Mouse (Mus musculus) neural tube, embryonic 10.5 days (tissue): Measurements from ENCODE around the gene Faf2.

Experiments
- DNase-seq: peaks from one replicate; pipeline ENCODE4 v3.0.0-alpha.2; 2017; ENCODE audit warnings: low spot score; ENCODE audit errors: extremely low spot score

Faf2 gene

DNA sequence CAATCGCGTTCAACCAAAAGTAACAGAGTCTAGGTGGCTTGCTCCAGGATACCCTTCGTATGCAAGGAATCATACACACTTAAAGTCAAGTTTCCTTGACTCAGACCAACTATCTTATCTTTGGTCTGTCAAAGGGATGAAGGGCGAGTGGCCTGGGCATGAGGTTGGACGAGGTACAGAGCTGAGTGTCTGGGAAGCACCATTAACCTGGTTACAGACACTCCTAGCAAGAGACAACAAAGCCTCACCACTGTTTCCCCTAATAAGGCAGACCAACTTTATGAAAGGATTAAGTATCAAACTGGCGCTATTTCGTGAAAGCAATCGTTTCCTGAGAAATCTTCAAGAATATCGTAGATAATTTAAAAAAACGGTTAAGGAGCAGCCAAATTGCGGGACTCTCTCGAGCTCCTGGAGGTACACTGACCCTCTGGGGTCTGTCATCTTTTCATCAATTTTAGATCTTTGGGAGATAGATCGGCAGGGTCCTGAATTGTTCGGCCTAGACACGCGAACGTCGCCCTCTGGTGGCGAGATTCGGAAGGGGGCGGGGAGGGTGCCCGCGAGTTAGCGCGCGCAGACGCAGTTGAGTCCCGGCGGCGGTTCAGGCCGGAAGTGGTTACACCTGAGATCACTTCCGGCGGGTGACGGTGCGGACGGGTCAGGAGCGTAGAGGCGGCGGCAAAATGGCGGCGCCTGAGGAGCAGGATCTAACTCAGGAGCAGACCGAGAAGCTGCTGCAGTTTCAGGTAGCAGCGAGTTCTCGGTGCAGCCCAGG lies at the start of gene Faf2:
Gene Faf2, plus strand, starts transcription at position 630 of the 778 bp plus-strand sequence.
- DNase-seq: peak; percentile 100

DNA sequence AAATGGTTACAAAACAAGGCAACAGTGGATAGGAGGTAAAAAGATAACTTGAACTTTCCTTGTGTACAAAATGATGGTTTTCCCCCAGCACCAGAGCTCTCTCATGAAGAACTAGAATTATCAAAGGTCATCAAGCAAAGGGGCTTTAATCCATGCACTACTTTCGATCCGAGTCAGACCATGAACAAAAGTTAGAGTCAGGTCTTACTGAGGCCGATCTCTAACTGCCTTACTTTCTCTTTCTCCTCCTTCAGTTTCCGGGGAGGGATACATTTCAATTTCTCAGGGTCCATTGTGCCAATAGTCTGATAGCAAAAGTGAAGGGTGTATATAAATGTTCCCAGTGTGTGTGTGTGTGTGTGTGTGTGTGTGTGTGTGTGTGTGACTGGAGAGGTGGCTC lies 49.0 kb upstream of the Faf2 start:
- no peak for DNase-seq

DNA sequence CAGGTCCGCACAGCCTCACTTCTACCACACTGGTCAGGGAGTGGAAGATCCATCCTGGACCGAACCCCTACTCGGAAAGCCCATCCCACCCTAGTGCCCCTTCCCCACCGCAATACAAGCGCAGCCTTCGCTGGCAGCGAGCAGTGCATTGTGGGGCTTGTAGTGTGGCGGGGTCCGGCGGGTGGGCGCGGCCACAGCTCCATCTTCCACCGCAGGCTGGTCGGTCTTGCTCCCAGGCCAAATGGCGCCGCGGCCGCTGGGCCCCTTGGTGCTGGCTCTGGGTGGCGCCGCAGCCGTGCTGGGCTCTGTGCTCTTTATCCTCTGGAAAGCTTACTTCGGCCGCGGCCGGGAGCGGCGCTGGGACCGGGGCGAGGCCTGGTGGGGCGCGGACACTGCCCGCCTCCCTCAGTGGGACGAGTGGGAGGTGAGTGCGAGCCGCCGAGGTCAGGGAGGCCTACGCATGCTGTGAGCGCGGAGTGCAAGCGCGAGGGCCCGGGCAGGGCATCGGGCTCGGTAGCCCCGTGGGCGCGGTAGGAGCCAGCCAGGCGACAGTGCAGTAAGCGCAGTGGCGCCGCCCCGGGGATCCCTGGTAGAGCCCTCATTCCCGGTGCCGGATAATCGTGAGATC lies 46.6 kb upstream of the Faf2 start, which contains the start of gene Arl10:
Gene Arl10, plus strand, starts transcription at position 162 of the 628 bp plus-strand sequence.
- DNase-seq: peak; percentile 86

DNA sequence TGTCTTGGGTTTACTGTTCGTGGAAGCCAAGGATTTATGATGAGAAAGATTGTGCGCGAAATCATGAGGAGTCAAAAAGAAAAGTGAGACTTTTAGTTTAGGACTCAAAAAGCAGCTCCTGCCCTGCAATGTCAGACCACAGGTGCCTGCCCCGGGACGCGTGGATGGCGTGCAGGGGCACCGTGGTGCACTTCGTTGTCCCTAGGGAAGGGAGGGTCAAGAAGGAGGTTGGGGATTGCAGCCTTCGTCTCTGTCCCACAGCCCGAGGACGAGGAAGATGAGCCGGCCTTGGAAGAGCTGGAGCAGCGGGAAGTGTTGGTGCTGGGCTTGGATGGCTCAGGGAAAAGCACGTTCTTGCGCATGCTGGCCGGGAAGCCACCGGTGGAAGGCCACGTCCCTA lies 46.1 kb upstream of the Faf2 start:
- peak; percentile 45 for DNase-seq

DNA sequence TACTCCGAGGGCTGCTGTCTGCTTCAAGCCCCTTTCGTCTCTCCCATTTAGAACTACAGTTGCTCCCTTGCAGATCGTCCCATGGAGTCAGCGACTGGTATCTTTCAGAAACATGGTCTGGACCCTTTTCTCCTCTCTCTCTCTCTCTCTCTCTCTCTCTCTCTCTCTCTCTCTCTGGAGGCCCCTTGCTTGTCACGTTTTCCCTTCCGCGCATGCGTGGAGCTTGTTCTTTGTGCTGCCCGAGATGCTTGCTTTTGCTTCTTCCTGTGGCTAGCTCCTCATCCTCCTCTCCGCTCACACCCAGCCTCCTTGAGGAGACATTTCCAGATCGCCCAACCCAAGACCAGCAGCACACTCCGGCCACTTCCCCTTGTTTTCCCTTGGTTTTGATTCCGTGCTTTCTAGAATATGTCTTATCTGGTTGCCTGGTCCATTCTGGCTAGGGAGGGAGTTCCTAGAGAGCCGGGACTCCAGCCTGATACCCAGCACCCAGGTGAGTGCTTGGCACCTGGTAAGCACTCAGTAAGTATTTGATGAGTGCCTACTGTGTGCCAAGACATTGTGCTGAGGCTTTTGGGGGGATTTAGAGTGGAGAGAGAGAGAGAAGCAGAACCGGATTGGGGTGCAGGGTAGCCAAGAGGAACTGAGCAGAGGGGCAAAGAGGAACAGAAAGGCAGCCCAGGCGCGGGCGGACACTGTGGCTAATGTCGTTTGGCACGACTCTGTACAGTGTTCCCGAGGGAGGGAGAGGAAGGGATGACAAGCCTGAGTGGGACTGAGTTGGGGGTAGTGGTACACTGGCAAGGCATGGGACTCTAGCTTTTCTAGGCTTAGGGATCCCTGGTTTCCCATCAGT lies 43.7 kb upstream of the Faf2 start:
- no peak for DNase-seq

DNA sequence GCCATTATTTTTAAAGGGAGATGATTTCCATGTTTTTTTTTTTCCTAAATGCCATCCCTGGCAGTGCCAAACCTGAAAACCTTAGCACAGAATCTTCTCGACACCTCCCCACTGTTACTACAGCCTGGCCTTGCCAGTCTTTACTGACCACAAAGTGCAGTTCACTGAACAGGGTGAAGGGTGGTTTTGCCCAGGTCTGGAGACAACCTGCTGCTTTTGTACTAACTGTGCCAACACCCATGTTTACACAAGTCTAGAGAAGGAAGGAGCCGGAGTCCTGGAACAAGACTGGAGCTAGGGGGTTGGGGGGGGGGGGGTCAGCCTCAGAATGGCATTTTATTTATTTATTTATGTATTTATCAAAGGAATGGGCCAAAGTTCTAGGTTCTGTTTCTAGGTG lies 40.2 kb upstream of the Faf2 start:
- no peak for DNase-seq

DNA sequence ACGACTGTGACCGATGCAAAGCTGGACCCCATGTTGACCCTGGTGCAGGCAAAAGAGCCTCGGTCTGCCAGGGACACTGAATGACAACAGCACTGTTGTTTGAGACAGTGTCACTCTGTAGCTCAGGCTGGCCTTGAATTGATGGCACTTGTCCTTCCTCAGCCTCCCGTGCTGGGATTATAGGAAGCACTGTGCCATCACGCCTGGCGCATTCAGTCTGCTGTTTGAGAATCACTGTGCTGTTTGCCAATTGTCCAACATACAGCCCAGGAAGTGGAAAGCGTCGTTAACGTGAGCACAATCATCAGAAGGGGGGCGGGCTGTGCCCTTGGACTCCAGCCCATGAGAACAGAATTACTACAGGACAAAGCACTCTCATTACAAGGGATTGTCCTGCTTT lies 39.5 kb upstream of the Faf2 start:
- no peak for DNase-seq

DNA sequence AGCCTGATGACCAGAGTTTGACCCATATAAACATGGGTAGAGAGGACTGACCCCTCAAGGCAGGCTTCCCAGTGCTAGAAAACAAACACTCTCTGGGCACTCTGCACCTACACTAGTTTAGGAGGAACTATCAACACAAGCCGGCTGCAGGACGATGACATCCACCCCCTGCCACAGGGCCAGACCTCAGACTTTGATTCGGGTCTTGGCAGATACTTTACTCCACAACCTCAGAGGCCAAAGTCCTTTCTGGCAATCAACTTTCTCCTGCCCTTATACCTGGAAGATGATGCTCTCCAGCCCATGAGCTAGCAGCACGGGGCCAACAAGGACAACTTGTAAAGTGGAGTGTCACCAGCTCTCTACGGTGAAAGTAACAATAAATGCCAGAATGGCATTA lies 38.7 kb upstream of the Faf2 start:
- no peak for DNase-seq

DNA sequence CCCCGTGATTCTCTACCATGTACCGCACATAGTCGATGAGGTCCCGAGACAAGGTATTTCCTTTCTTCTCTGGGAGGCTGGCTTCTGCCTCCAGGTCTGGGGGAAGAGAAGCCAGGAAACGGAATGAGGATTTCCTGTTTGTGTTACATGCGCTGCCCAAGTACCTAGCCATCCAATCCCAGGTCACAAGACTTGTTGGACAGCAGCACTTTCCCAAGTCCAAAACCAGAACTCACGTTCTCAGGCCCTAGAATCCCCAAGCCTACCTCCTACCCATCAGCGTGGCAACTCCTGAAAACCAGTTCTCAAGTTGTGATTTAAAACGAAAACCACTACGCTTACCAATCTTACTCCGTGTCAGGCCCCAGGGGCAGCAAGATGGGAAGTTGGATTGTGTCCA lies 35.8 kb upstream of the Faf2 start:
- DNase-seq: no peak

DNA sequence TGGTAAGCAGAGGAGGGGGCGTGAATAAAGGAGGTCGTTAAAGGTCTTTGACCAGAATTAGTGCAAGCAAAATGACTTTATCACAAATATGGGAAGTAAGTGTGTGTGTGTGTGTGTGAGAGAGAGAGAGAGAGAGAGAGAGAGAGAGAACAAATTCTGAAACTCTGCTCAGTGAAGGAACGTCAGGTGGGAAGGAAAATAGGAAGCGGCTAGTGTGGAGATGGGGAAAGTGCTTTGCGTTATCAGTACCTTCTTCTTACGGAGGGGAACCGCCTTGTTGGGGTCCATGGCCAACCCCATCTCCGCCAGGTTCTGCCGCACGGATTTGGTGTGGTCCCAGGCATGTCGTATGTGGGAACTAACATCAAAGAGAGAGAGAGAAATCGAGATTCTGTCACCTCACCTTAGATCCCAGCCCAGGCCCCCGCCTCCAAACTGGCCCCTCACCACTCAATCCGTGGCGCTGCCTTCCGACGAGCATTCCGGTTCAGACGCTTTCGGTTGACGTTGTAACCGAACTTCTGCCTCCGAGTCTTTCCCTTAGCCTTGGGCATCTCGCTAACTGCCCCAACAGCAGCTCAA lies 32.1 kb upstream of the Faf2 start:
- no peak for DNase-seq

DNA sequence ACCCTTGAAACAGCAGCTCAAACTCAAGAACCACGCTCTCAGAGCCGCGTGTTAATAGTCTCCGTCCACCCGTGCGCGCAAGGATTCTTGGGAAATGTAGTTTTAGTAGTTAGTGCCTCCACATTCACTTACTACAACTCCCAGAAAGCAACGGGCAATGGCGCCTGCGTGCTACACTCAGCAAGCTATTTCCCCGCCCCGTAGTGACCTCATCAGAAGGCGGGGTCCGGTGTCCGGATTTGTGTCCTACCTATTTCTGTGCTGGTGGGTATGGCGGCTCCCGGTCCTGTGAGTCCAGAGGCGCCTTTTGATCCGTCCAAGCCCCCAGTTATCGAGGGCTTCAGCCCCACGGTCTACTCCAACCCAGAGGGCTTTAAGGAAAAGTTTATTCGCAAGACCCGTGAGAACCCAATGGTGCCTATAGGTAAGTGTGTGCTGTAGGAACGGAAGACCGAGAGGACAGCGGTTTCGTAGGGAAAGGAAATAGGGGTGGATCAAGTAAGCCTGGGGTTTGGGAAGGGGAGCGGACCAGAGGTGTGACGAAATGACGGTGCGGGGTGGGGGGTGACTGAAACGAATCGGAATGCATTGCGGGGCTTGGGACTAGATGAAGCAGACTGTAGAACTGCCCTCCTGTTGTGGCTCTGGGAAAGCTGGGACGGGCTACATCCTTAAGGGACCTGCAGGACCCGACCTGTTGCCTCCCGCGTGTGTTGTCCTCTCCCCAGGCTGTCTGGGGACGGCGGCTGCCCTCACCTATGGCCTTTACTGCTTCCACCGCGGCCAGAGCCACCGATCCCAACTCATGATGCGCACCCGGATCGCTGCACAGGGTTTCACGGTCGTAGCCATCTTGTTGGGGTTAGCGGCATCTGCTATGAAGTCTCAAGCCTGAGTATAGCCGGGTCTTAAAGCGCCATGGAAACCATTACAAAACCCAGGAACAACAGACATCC lies 31.3 kb upstream of the Faf2 start, which contains the start of the genes Nop16 and Higd2a:
Gene Nop16, minus strand, starts transcription at position 95 of the 956 bp plus-strand sequence.
Gene Higd2a, plus strand, starts transcription at position 212 of the 956 bp plus-strand sequence.
- peak; percentile 95 for DNase-seq

DNA sequence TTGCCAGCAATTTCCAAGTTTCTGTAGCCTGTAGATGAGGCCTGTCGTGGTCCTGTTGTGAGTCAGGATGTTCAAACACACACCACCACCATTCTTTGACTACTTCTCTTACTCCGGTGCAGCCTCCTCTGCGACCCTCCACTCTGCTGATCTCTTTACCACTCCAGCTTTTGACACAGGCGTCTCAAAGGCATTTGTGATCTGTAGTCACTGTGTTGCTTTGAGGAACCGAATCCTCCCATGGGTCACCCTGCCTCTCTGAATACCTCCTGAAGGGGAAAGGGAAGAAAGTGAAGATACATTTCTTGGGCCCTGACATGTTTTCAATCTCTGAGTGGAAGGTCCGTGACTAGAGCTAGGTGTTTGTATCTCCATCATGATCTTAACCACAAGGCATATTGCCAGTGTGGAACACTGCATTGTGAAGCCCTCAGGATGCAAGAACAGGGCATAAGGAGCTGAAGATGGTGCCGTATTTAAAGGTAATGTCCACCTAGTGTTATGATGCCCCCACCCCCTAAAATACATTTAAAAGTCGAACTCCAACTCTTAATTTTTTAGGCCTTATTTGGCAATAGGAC lies 29.7 kb upstream of the Faf2 start:
- DNase-seq: no peak

DNA sequence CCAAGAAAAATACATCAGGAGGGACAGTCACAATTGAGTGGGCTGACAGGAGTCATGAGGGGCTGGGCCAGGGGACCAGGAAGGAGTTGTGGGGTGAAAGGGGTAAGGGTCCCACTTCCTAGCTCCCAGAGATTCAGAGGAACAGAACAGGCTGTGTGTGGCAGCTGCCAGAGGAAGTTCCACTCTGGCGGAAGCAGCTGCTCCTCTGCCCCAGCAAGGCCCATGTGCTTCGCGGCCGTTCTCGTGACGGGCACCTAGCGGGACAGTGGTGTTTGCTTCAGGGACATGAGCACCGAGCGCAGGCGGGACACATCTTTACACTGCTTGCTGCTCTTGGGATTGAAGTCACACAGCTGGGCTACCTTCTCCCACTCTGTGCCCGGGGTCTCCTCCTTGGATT lies 28.0 kb upstream of the Faf2 start:
- no peak for DNase-seq

DNA sequence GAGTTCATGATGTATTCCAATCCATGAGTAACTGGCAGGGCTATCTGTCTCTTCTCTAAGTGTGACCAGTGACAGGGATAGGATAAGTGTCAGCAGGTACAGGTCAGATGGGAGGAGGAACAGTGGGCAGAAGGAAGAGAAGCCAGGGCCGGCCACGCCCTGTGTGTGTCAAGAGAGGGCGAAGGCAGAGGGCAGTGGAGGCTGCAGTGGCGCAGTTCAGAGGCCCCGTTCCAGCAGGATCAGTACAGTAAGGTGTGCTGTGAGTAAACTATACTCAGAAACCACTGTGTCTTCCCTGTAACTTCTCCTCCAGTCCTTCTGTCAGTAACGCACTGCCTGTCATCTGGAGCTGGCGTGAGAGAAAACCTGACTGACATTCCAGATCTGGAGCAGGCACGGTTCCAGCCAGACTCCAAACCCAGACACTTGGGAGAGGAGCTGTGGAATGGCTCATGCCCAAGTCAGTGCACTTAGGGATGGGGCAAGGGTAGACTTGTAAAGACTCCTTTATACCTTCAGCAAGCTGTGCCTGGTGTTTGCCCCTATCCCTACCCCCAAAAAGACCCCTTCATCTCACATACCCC lies 25.4 kb upstream of the Faf2 start:
- no peak for DNase-seq

DNA sequence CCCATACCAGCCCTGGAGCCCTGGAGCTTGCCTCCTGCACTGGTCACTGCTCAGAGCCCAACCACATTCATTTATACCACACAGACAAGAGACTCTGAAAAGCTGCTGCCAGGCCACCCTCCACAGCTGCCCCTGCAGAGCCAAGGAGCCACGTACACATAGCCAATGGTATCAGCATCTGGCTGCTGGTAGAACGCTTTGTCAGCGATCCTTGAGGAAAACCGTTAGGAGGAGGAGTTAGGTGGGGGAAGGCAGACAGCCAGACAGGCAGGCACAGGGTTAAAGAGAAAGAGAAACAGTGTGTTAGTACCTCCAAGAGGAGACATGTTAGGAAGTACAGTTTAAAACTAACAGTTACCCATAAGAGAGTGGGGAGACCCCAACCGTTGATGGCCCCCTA lies 24.7 kb upstream of the Faf2 start:
- DNase-seq: no peak

DNA sequence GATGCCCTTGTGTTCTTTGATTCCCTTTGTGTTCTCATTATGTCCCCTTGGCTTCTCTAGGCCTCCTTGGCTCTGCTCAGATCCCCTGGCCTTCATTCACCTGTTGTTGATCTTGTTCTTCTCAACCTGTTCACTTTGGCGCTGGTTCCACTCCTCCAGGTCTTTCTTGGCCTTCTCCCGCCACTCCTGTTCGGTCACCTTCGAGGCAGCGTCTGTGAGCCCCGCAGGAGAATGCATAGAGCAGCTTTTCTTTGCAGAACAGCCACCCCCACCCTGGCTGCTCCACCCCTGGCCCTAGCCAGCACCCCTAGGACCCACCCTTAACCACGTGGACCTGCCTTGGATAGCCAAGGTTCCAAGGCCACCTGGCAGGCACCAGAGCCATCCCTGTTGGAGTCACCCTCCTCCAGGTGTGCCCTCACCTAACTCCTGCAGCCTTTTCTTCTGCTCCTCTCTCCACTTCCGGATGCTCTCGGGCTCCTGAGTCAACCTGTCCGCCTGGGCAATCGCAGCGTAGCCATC lies 22.9 kb upstream of the Faf2 start:
- no peak for DNase-seq

DNA sequence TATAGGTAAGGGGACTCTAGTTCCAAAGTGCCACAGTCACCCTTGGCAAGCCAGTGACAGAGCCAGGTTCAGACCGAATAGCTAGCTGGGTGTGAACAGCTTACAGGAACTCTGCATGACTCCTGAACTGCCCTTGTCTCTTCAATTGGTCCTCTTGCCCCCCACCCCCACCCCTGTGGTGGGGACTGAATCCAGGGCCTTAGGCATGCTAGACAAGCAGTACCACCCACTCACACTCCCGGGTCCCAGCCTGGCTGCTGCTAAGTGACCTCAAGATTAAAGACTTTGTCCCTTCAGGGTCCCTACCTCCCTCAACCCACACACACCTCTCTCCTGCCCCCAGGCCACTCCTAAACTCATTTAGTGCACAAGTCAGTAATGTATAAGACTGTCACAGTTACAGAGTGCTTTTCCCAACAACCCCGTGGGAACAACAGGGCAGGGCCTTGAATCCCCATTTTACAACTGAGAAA lies 18.9 kb upstream of the Faf2 start:
- DNase-seq: no peak

DNA sequence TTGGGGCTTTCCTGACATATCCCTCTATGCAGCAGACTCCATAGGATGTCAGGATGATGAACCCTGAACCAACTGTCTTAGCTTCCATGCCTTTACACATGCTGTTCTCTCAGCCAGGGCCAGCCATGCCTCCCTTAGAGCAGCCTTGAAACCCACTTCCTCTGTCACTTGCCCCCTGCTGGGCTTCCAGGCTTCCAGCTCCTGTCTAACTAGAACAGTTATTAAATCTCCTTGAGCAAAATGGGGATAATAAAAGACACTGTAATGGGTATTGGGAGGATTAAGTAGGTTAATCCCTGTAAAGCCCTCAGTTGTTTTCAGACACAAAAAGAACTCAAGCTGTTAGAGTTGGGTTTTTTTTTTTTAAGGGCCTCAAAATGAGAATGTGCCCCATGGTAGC lies 18.1 kb upstream of the Faf2 start:
- no peak for DNase-seq

DNA sequence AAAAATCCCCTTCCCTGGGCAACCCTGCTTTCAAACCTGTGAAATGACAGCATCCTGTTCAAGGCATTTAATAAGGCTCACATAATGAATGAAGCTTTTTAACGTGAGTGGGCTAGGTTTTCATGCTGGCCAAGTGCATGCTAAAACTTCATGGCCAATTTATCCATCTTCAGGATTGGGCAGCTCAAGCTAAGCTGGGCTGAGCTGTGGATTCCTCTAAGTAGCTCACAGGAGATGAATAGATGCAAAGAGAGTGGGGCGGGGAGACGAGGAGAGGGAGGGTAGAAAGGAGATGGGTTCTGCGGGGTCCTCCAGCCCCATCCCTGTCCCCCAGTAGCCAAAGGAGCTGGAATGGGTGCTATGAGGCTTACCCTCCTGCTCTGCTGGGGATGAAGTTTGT lies 17.4 kb upstream of the Faf2 start:
- no peak for DNase-seq
